Mouse (Mus musculus) liver, embryonic 14.5 days (tissue): ENCODE results near the gene Lrrc7.

ENCODE experiments used
- CTCF ChIP-seq: IDR thresholded peaks from 2 replicates; pipeline ENCODE4 v1.5.1; 2016; ENCODE audit warnings: antibody characterized with exemption, low read depth, control low read depth
- EP300 ChIP-seq: IDR thresholded peaks from 2 replicates; pipeline ENCODE4 v1.6.1; 2016; ENCODE audit warnings: antibody characterized with exemption, low read depth

GRCm38 (mm10) chr3:158154134-158154533, 407.9 kb downstream of the Lrrc7 start:
- TF ChIP-seq CTCF (no peak), EP300 (no peak)
